Mouse (Mus musculus) liver, embryonic 15.5 days (tissue): Measurements from ENCODE around the gene Ryr1. TPM values are rescaled to one million over a fixed set of nuclear protein-coding genes. Genes with fewer than 3 reads are reported as not detected.
"Not testable (repeated sequence)": the region's sequence is repeated elsewhere in the genome, so short reads cannot be mapped to it uniquely, and the experiment has no call there.

Experiments
- ATAC-seq: fragments of 200-750 bp; cut with Nextera tagmentation; 2 replicates; pipeline ENCODE4 v1.8.0; 2017; ENCODE audit warnings: moderate number of reproducible peaks, mild to moderate bottlenecking, moderate library complexity; ENCODE audit not compliant: insufficient read depth
- H3K27ac ChIP-seq: fragments of 300-500 bp; sonication (generic); replicated peaks from 2 replicates; pipeline ENCODE4 v1.5.1; 2015; ENCODE audit warnings: mild to moderate bottlenecking, inconsistent platforms
- H3K27me3 ChIP-seq: fragments of 300-500 bp; sonication (generic); 2 replicates; pipeline ENCODE4 v1.6.1; 2015; ENCODE audit warnings: mild to moderate bottlenecking, inconsistent platforms
- H3K36me3 ChIP-seq: fragments of 300-500 bp; sonication (generic); replicated peaks from 2 replicates; pipeline ENCODE4 v1.6.1; 2015; ENCODE audit warnings: moderate library complexity, mild to moderate bottlenecking, inconsistent platforms
- H3K4me1 ChIP-seq: fragments of 300-500 bp; sonication (generic); replicated peaks from 2 replicates; pipeline ENCODE4 v1.6.1; 2015; ENCODE audit warnings: inconsistent platforms
- H3K4me2 ChIP-seq: fragments of 300-500 bp; sonication (generic); 2 replicates; pipeline ENCODE4 v1.6.1; 2015; ENCODE audit warnings: moderate library complexity, mild to moderate bottlenecking, inconsistent platforms
- H3K4me3 ChIP-seq: fragments of 300-500 bp; sonication (generic); replicated peaks from 2 replicates; pipeline ENCODE4 v1.5.1; 2015; ENCODE audit warnings: mild to moderate bottlenecking, inconsistent platforms
- H3K9ac ChIP-seq: fragments of 300-500 bp; sonication (generic); 2 replicates; pipeline ENCODE4 v1.6.1; 2015; ENCODE audit warnings: moderate library complexity, mild to moderate bottlenecking, inconsistent platforms
- H3K9me3 ChIP-seq: fragments of 300-500 bp; sonication (generic); replicated peaks from 2 replicates; pipeline ENCODE4 v1.6.1; 2016; ENCODE audit warnings: inconsistent platforms
- WGBS: fragments of 180-500 bp; shearing (Covaris S2); methylation state at CpG from one replicate; pipeline ENCODE4 v1.1.7; 2015; ENCODE audit warnings: mixed read lengths; ENCODE audit not compliant: insufficient replicate concordance; 5-methylcytosine and 5-hydroxymethylcytosine counted together
- polyA plus RNA-seq: library from polyadenylated mRNA; unstranded; fragments of >200 nt; fragmentation: Nextera tagmentation; extraction: Ambion mirVana; gene quantifications from 2 replicates; pipeline ENCODE4 v1.2.1, GENCODE M21; 2015

The Ryr1 gene
- polyA plus RNA-seq, 1 experiment from 2014 or later, result 0.37 TPM

DNA sequence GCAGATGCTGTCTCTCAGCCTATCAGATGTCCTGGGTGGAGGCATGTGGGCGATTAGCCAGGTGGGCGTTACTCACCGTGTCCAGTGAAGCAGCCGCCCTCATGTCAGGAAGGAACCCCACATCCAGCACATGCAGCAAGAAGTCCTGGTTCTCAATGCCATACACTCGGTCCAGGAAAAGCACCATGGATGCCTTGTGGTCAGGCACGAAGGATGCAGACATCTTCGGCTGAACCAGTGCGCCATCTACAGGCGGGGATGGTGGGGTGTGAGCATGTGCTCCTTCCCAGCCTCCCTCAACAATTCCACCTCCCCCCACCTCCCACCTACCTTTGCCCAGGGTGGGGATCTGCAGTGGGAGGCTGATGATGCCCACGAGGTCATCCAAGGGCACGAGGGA is 52.3 kb downstream of the Ryr1 start:
- H3K9me3 ChIP-seq, result no peaks in the 10 kb centered on the region
- peaks cover 5% of the 10 kb centered on the region; the same call in 1 of the 2 replicates for H3K4me1 ChIP-seq
- no peak overlapping the region for H3K9ac ChIP-seq
- no peak overlapping the region for H3K4me3 ChIP-seq
- H3K27me3 ChIP-seq, result peaks cover 55% of the 10 kb centered on the region
- H3K27ac ChIP-seq, result no peak overlapping the region
- H3K36me3 ChIP-seq, result no peaks in the 10 kb centered on the region
- ATAC-seq, result no peak
- H3K4me2 ChIP-seq, result no peak overlapping the region
- WGBS, result 35% methylated on average over 11 of the region's 11 CpGs

DNA sequence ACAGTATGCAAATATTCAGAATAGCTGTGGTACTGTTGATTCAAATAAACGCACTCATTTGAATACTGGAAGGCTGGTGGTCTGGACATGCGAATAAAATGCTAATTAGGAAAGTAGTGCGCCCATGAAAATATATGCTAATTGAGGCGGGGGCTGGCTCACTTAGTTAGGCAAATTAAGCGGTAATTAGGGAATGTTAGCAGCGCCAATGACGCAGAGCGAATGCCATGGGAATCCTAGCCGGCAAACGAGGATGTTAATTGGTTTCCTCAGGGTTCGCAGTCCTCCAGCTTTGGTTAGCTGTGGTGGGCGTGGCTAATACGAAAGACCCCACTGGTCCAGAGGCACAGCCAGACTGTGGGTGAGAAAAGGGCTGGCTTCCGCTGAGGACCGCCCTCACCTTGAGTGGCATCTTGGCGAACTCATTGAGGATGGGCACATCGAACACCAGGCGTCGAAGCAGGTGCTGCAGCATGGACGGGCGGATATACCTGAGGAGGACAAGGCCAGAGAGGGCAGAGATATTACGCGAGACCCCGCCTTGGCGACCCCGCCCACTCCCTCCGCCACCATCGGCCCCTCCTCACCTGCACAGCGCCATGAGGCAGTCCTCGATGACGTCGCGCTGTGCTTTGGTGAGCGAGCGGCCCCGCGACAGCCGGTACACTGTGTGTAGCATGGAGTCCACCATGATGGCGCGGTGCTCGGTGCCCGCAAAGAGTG is 53.6 kb downstream of the Ryr1 start:
- Histone ChIP-seq H3K9ac (no peak overlapping the region), H3K27ac (no peak overlapping the region), H3K27me3 (peaks cover 58% of the 10 kb centered on the region), H3K4me1 (peaks cover 5% of the 10 kb centered on the region; the same call in 1 of the 2 replicates), H3K4me3 (no peak overlapping the region), H3K4me2 (peak overlapping the region; percentile 15; the same call in 1 of the 2 replicates), H3K9me3 (no peaks in the 10 kb centered on the region), H3K36me3 (no peaks in the 10 kb centered on the region)
- 16% methylated on average over 42 of the region's 42 CpGs for WGBS
- ATAC-seq, result no peak

DNA sequence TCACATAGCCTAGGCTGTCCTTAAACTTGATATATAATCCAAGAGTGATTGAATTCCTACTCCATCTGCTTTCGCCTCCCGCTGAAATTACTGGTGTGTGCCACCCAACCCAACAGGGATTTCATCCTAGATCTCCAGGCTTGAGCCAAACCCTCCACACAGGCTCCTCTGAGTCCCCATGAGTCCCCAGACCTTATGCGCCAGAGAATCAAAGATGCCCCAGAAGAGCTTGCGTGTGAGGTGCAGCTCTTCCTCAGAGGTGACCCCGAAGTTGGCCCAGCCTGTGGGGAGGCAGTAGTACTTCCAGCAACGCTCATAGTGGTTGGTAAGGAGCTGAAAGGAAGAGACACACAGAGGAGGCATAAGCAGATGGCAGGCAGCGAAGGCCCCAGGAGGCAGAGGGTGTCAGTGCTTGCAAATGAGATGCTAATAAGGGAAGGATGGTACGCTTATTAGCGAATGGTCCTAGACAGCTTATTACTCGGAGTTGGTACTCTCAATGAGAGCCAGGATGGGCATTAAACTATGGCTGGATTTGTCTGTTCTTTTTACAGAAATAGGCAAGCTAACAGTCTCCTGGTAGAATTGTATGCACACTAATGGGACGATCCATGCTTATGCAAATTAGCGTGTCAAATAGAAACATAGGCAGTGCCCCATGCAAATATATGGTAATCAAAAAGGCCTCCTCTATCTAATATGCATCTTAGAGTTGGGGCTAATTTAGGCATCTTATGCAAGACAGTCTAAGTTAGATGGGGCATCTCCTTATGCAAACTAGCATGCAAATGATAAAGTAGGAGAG is 54.4 kb downstream of the Ryr1 start:
- H3K27me3 ChIP-seq, result peaks cover 58% of the 10 kb centered on the region
- WGBS, result 63% methylated on average over 12 of the region's 12 CpGs

DNA sequence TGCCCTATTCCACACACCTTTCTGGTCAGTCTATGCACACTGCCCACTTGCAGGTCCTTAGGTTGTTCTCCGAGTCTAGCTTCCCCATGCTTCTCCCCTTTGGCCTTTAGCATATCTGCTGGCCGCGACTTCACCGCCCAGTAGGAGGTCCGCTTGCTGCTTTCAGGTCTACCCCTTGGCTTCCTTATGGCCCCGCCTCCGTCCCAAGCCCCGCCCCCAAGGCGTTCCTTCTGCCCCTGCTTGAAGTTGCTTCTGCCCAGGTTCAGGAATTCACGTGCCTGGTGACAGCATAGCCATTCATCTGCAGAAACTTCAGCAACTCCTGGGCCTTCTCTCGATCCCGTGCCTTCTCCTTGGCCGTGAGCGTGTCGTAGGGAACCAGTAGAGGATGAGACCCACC is 57.2 kb downstream of the Ryr1 start:
- Histone ChIP-seq H3K9ac (no peak overlapping the region), H3K9me3 (no peaks in the 10 kb centered on the region), H3K4me3 (no peak overlapping the region), H3K4me1 (peaks cover 5% of the 10 kb centered on the region; the same call in 1 of the 2 replicates), H3K4me2 (no peak overlapping the region), H3K27me3 (peaks cover 52% of the 10 kb centered on the region), H3K27ac (no peak overlapping the region), H3K36me3 (no peaks in the 10 kb centered on the region)
- WGBS, result 14% methylated on average over 15 of the region's 15 CpGs
- ATAC-seq, result no peak

More for the DNA sequence above, 54.4 kb downstream of the Ryr1 start:
- no peak overlapping the region for H3K27ac ChIP-seq
- no peaks in the 10 kb centered on the region for H3K9me3 ChIP-seq
- no peak overlapping the region for H3K4me3 ChIP-seq
- no peaks in the 10 kb centered on the region for H3K36me3 ChIP-seq
- no peak for ATAC-seq
- H3K4me1 ChIP-seq, result peaks cover 5% of the 10 kb centered on the region; the same call in 1 of the 2 replicates
- no peak overlapping the region for H3K4me2 ChIP-seq
- no peak overlapping the region for H3K9ac ChIP-seq

DNA sequence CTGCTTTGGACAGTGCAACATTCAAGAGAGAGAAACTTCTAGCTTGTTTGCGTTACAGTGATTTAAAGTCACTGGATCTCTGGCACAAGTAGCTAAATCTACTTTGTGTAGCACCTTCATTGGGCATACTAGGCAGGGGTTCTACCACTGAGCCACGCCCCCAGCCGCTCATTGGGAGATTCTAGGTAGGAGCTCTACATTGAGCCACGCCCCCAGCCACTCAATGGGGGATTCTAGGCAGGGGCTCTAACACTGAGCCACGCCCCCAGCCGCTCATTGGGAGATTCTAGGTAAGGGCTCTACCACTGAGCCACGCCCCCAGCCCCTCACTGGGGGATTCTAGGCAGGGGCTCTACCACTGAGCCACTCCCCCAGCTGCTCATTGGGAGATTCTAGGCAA is 61.5 kb downstream of the Ryr1 start:
- H3K27me3 ChIP-seq, result peaks cover 22% of the 10 kb centered on the region; the same call in 1 of the 2 replicates
- not testable (repeated sequence) for H3K4me2 ChIP-seq, H3K4me3 ChIP-seq, H3K9me3 ChIP-seq, H3K4me1 ChIP-seq, ATAC-seq, H3K36me3 ChIP-seq, H3K27ac ChIP-seq, H3K9ac ChIP-seq
- WGBS, result 56% methylated on average over 7 of the region's 7 CpGs

DNA sequence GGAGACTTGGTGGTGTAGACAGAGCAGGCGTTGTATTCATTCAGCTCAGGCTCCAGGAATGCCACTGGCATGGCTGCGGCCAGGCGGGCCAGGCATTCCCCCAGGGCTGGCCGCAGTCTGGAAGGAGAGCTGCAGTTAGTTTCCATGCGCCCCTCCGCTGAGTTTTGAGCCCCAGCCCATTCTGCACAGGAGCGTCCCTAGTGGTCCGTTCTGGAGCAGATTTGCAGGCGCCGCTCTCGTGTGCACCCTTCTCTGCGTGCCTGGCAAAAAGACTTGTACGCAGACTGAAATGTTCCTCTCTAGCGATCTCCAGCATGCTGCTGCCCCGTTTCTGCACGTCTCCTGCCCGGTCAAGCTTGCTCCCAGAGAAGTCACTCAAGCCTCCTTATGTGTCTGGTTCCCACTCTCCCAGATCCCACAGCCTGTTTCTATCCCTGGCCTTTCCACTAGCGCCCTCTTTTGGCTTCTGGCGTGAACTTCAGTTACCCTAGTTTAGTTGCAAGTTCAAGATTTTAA is 63.4 kb downstream of the Ryr1 start:
- Histone ChIP-seq H3K36me3 (no peaks in the 10 kb centered on the region), H3K27ac (no peak overlapping the region), H3K9me3 (no peaks in the 10 kb centered on the region), H3K9ac (no peak overlapping the region), H3K4me2 (no peak overlapping the region), H3K4me3 (no peak overlapping the region), H3K4me1 (no peaks in the 10 kb centered on the region), H3K27me3 (peaks cover 18% of the 10 kb centered on the region; the same call in 1 of the 2 replicates)
- WGBS, result 12% methylated on average over 19 of the region's 19 CpGs
- no peak for ATAC-seq

DNA sequence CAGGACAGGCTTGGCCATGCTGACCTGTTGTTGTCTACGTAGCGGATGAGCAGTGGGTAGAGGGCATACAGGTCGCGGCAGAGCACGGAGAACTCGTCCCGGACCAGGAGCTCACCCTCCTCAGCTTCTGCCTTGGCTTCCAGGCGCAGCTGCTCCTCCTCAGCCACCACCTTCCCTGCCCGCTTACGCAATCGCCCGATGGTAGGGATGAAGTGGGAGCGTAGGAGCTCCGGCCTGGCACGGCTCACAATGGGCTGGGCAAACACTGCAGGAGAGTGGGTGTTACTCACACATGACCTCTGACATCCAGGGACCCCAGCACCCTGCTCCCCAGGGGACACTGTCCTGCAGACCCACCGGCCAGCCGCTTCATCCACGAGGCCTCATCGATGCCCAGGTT is 65.5 kb downstream of the Ryr1 start:
- Histone ChIP-seq H3K9ac (no peak overlapping the region), H3K4me2 (no peak overlapping the region), H3K36me3 (no peaks in the 10 kb centered on the region), H3K4me3 (no peak overlapping the region), H3K27ac (no peak overlapping the region), H3K9me3 (no peaks in the 10 kb centered on the region), H3K27me3 (peaks cover 36% of the 10 kb centered on the region), H3K4me1 (no peaks in the 10 kb centered on the region)
- 68% methylated on average over 19 of the region's 19 CpGs for WGBS
- ATAC-seq, result no peak

DNA sequence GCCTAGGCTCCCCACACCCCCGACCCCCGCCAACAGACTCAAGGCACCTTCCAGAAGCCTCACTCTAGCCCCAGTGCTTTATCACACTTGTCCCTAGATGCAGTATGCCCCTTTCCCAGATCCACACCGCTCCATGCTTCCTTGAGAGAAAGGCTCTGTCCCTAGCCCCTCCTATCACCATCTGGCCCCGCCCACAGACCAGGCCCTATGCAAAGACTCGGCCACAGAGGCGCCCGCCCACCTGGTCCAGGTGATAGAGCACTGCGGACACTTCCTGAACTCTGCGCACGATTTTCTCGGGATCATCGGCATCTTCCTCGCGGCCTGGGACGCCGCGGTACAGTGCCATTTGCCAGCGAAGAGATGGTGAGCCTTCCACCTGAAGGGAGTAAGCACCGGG is 72.2 kb downstream of the Ryr1 start:
- Histone ChIP-seq H3K9me3 (no peaks in the 10 kb centered on the region), H3K27me3 (peaks cover 59% of the 10 kb centered on the region), H3K4me1 (no peaks in the 10 kb centered on the region), H3K27ac (no peak overlapping the region), H3K4me2 (no peak overlapping the region), H3K9ac (no peak overlapping the region), H3K4me3 (no peak overlapping the region), H3K36me3 (no peaks in the 10 kb centered on the region)
- no peak for ATAC-seq
- 6% methylated on average over 19 of the region's 19 CpGs for WGBS

DNA sequence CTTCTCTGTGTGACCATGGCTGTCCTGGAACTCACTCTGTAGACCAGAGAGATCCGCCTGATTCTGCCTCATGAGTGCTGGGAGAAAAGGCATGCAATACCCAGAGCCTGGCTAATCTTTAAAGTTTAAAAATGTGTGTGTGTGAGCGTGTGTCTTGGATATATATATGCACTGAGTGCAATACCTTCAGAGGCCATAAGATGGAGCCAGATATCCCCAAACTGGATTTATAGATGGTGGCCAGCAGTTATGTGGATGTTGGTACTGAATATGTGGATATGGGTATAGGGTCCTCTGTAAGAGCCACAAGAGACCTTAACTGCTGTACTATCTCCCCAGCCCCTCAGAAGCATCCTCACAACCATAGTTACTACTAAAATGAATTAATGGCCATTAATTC is 74.2 kb downstream of the Ryr1 start:
- no peak for ATAC-seq
- Histone ChIP-seq H3K4me2 (no peak overlapping the region), H3K9ac (no peak overlapping the region), H3K27me3 (peaks cover 46% of the 10 kb centered on the region), H3K9me3 (no peaks in the 10 kb centered on the region), H3K36me3 (no peaks in the 10 kb centered on the region), H3K4me1 (no peaks in the 10 kb centered on the region), H3K4me3 (no peak overlapping the region), H3K27ac (no peak overlapping the region)
- WGBS, result 31% methylated on average over 2 of the region's 2 CpGs

GRCm38 (mm10) chr7:29048615-29049014 is 76.4 kb downstream of the Ryr1 start:
- no peak for ATAC-seq
- no peak overlapping the region for H3K27ac ChIP-seq
- H3K9me3 ChIP-seq, result no peaks in the 10 kb centered on the region
- no peaks in the 10 kb centered on the region for H3K36me3 ChIP-seq
- H3K4me1 ChIP-seq, result peaks cover 2% of the 10 kb centered on the region; the same call in 1 of the 2 replicates
- 64% methylated on average over 11 of the region's 11 CpGs for WGBS
- no peak overlapping the region for H3K4me3 ChIP-seq
- H3K4me2 ChIP-seq, result no peak overlapping the region
- H3K9ac ChIP-seq, result no peak overlapping the region
- peaks cover 26% of the 10 kb centered on the region for H3K27me3 ChIP-seq

GRCm38 (mm10) chr7:29048070-29048469 is 76.9 kb downstream of the Ryr1 start:
- peaks cover 6% of the 10 kb centered on the region; the same call in 1 of the 2 replicates for H3K4me1 ChIP-seq
- no peaks in the 10 kb centered on the region for H3K36me3 ChIP-seq
- H3K9me3 ChIP-seq, result no peaks in the 10 kb centered on the region
- no peak overlapping the region for H3K4me2 ChIP-seq
- 74% methylated on average over 3 of the region's 3 CpGs for WGBS
- no peak overlapping the region for H3K9ac ChIP-seq
- peaks cover 20% of the 10 kb centered on the region for H3K27me3 ChIP-seq
- no peak for ATAC-seq
- no peak overlapping the region for H3K27ac ChIP-seq
- H3K4me3 ChIP-seq, result no peak overlapping the region
